Mouse (Mus musculus) adipocyte (in vitro differentiated cells): ENCODE measurements at regions not wholly inside any gene's neighbourhood (a gene's known extent, or its start where the extent isn't known, plus 50 kb on each side); places are given as distances from the start of the nearest gene placed in this dataset.

Experiments used
- DNase-seq: peaks from one replicate; pipeline ENCODE4 v3.0.0-alpha.2; 2016; ENCODE audit warnings: low spot score

GRCm38 (mm10) chr8:36041222-36041864 is 275.8 kb downstream of the Gm19410 start:
- no peak for DNase-seq

GRCm38 (mm10) chr8:36042594-36042993 is 277.0 kb downstream of the Gm19410 start:
- no peak for DNase-seq
